Mouse (Mus musculus) embryonic facial prominence, embryonic 11.5 days (tissue): ENCODE results near the gene Gopc. TPM values are rescaled to one million over a fixed set of nuclear protein-coding genes. Genes with fewer than 3 reads are reported as not detected.

ENCODE experiments used
- ATAC-seq: fragments of 200-750 bp; cut with Nextera tagmentation; replicated peaks from 2 replicates; pipeline ENCODE4 v1.8.0; 2017; ENCODE audit warnings: low read depth; ENCODE audit not compliant: insufficient number of reproducible peaks, low FRiP score, low TSS enrichment
- DNase-seq: peaks from one replicate; pipeline ENCODE4 v3.0.0-alpha.2; 2015; ENCODE audit warnings: low spot score
- H3K27ac ChIP-seq: fragments of 300-500 bp; sonication (generic); replicated peaks from 2 replicates; pipeline ENCODE4 v1.5.1; 2014; ENCODE audit warnings: mild to moderate bottlenecking, low read depth, low read length, control low read depth
- H3K27me3 ChIP-seq: fragments of 300-500 bp; sonication (generic); 2 replicates; pipeline ENCODE4 v1.6.1; 2014; ENCODE audit warnings: mild to moderate bottlenecking, low read length, moderate library complexity, mixed read lengths; ENCODE audit not compliant: control insufficient read depth, insufficient read depth
- H3K36me3 ChIP-seq: fragments of 300-500 bp; sonication (generic); replicated peaks from 2 replicates; pipeline ENCODE4 v1.6.1; 2014; ENCODE audit warnings: low read depth, mild to moderate bottlenecking, low read length, moderate library complexity, mixed read lengths; ENCODE audit not compliant: control insufficient read depth, insufficient read depth
- H3K4me1 ChIP-seq: fragments of 300-500 bp; sonication (generic); 2 replicates; pipeline ENCODE4 v1.6.1; 2014; ENCODE audit warnings: low read length, mixed read lengths; ENCODE audit not compliant: control insufficient read depth, insufficient read depth
- H3K4me2 ChIP-seq: fragments of 300-500 bp; sonication (generic); 2 replicates; pipeline ENCODE4 v1.6.1; 2014; ENCODE audit warnings: low read depth, mild to moderate bottlenecking, control low read depth, low read length, moderate library complexity
- H3K4me3 ChIP-seq: fragments of 300-500 bp; sonication (generic); 2 replicates; pipeline ENCODE4 v1.5.1; 2014; ENCODE audit warnings: low read depth, low read length, control low read depth
- H3K9ac ChIP-seq: fragments of 300-500 bp; sonication (generic); replicated peaks from 2 replicates; pipeline ENCODE4 v1.6.1; 2014; ENCODE audit warnings: mild to moderate bottlenecking, control low read depth, low read length
- H3K9me3 ChIP-seq: fragments of 300-500 bp; sonication (generic); replicated peaks from 2 replicates; pipeline ENCODE4 v1.6.1; 2016; ENCODE audit warnings: mild to moderate bottlenecking, low read length, inconsistent platforms, mixed read lengths; ENCODE audit not compliant: control insufficient read depth
- WGBS: fragments of 180-500 bp; shearing (Covaris S2); extraction: QIAGEN DNeasy Blood & Tissue Kit; methylation state at CpG from one replicate; pipeline ENCODE4 v1.1.7; 2014; 5-methylcytosine and 5-hydroxymethylcytosine counted together
- polyA plus RNA-seq: library from polyadenylated mRNA; unstranded; fragments of >200 nt; fragmentation: Nextera tagmentation; extraction: Ambion mirVana; gene quantifications from 2 replicates; pipeline ENCODE4 v1.2.1, GENCODE M21; 2014

Gopc gene
- polyA plus RNA-seq, 1 experiment from 2014 or later = 17.3 TPM

GRCm38 (mm10) chr10:52383522-52383921 lies 1.6 kb upstream of the Gopc start:
- Histone ChIP-seq H3K27ac (no peak overlapping the region), H3K27me3 (no peaks in the 10 kb centered on the region), H3K4me1 (no peaks in the 10 kb centered on the region), H3K9ac (no peak overlapping the region), H3K4me2 (no peak overlapping the region), H3K4me3 (no peak overlapping the region), H3K36me3 (no peaks in the 10 kb centered on the region), H3K9me3 (no peaks in the 10 kb centered on the region)
- WGBS = 89% methylated on average over 1 of the region's 1 CpGs
- DNase-seq (no peak), ATAC-seq (no peak)

GRCm38 (mm10) chr10:52383022-52383421 lies 1.1 kb upstream of the Gopc start:
- Histone ChIP-seq H3K9ac (no peak overlapping the region), H3K27ac (no peak overlapping the region), H3K27me3 (no peaks in the 10 kb centered on the region), H3K4me3 (no peak overlapping the region), H3K36me3 (no peaks in the 10 kb centered on the region), H3K4me2 (peak overlapping the region; percentile 52), H3K4me1 (no peaks in the 10 kb centered on the region), H3K9me3 (no peaks in the 10 kb centered on the region)
- no peak for ATAC-seq
- no peak for DNase-seq
- WGBS = 74% methylated on average over 6 of the region's 6 CpGs

GRCm38 (mm10) chr10:52381321-52381801 lies 563 bp downstream of the Gopc start:
- ATAC-seq (no peak), DNase-seq (peak; percentile 41)
- no peaks in the 10 kb centered on the region for H3K27me3 ChIP-seq
- WGBS = 0% methylated on average over 19 of the region's 19 CpGs
- peak overlapping the region; percentile 88 for H3K9ac ChIP-seq
- no peaks in the 10 kb centered on the region for H3K36me3 ChIP-seq
- peak overlapping the region; percentile 67 for H3K4me2 ChIP-seq
- peak overlapping the region; percentile 77 for H3K27ac ChIP-seq
- H3K4me1 ChIP-seq = no peaks in the 10 kb centered on the region
- no peaks in the 10 kb centered on the region for H3K9me3 ChIP-seq
- H3K4me3 ChIP-seq = peak overlapping the region; percentile 85

GRCm38 (mm10) chr10:52377813-52378212 lies 4.1 kb downstream of the Gopc start:
- H3K4me2 ChIP-seq = no peak overlapping the region
- 88% methylated on average over 2 of the region's 2 CpGs for WGBS
- H3K4me3 ChIP-seq = no peak overlapping the region
- no peak overlapping the region for H3K27ac ChIP-seq
- H3K9me3 ChIP-seq = no peaks in the 10 kb centered on the region
- H3K9ac ChIP-seq = no peak overlapping the region
- H3K27me3 ChIP-seq = no peaks in the 10 kb centered on the region
- ATAC-seq (no peak), DNase-seq (no peak)
- H3K4me1 ChIP-seq = no peaks in the 10 kb centered on the region
- no peaks in the 10 kb centered on the region for H3K36me3 ChIP-seq

GRCm38 (mm10) chr10:52376422-52376821 lies 5.5 kb downstream of the Gopc start:
- no peak overlapping the region for H3K27ac ChIP-seq
- no peaks in the 10 kb centered on the region for H3K27me3 ChIP-seq
- no peak for ATAC-seq
- H3K4me1 ChIP-seq = no peaks in the 10 kb centered on the region
- DNase-seq = no peak
- WGBS = 86% methylated on average over 2 of the region's 2 CpGs
- no peak overlapping the region for H3K4me2 ChIP-seq
- no peaks in the 10 kb centered on the region for H3K36me3 ChIP-seq
- H3K9me3 ChIP-seq = no peaks in the 10 kb centered on the region
- H3K4me3 ChIP-seq = no peak overlapping the region
- H3K9ac ChIP-seq = no peak overlapping the region

GRCm38 (mm10) chr10:52374651-52375050 lies 7.3 kb downstream of the Gopc start:
- Histone ChIP-seq H3K27me3 (no peaks in the 10 kb centered on the region), H3K4me3 (no peak overlapping the region), H3K4me2 (no peak overlapping the region), H3K4me1 (no peaks in the 10 kb centered on the region), H3K27ac (no peak overlapping the region), H3K9me3 (no peaks in the 10 kb centered on the region), H3K9ac (no peak overlapping the region), H3K36me3 (no peaks in the 10 kb centered on the region)
- ATAC-seq (no peak), DNase-seq (no peak)

GRCm38 (mm10) chr10:52373834-52374233 lies 8.1 kb downstream of the Gopc start:
- Histone ChIP-seq H3K4me1 (no peaks in the 10 kb centered on the region), H3K9ac (no peak overlapping the region), H3K4me2 (no peak overlapping the region), H3K9me3 (no peaks in the 10 kb centered on the region), H3K27ac (no peak overlapping the region), H3K36me3 (no peaks in the 10 kb centered on the region), H3K27me3 (no peaks in the 10 kb centered on the region), H3K4me3 (no peak overlapping the region)
- 80% methylated on average over 4 of the region's 4 CpGs for WGBS
- no peak for DNase-seq
- no peak for ATAC-seq

GRCm38 (mm10) chr10:52368376-52368775 lies 13.5 kb downstream of the Gopc start:
- Histone ChIP-seq H3K4me1 (no peaks in the 10 kb centered on the region), H3K4me2 (no peak overlapping the region), H3K27ac (no peak overlapping the region), H3K4me3 (no peak overlapping the region), H3K36me3 (no peaks in the 10 kb centered on the region), H3K27me3 (no peaks in the 10 kb centered on the region), H3K9ac (no peak overlapping the region), H3K9me3 (no peaks in the 10 kb centered on the region)
- DNase-seq (no peak), ATAC-seq (no peak)
- WGBS = 93% methylated on average over 4 of the region's 4 CpGs
